Mouse (Mus musculus) neutrophil, adult 5-6 weeks (primary cell): ENCODE measurements around the gene Npepl1. TPM values are rescaled to one million over a fixed set of nuclear protein-coding genes. Genes with fewer than 3 reads are reported as not detected.

Source experiments
- ATAC-seq: fragments of 151-379, 151-347 bp; 2 replicates; pipeline ENCODE4 v1.8.0; 2017; ENCODE audit warnings: mild to moderate bottlenecking, moderate TSS enrichment; ENCODE audit not compliant: insufficient number of reproducible peaks, poor library complexity, low FRiP score, severe bottlenecking; ENCODE audit errors: extremely low read depth
- total RNA-seq: library from RNA; stranded (forward); fragments of 200-1000 nt; gene quantifications from 2 replicates; pipeline ENCODE4 v1.2.3, GENCODE M21; 2017

Gene Npepl1
- total RNA-seq, 1 experiment from 2014 or later = 22.5 TPM

DNA sequence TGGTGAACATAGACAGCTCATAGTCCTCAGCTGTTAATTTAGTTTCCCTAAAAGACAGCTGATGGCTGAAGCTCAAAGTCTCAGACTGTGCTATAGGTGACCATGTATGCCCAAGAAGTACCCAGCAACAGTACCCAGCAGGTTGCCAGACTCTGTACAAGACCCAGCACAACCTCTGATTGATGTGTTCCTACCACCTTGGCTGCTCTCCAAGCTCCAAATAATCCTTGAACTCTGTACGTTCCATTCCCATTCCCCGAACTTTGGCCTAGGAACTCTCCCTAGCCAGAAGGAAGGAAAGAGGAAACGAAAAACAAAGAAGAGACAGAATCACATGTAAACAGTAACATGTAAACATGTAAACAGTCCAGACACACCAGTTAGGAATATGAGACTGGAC is 50.3 kb downstream of the Npepl1 start:
- ATAC-seq = no peak

Other genes starting within 250 kb of the Npepl1 start
- gene Stx16, start 34.0 kb upstream of the Npepl1 start, total RNA-seq = 55.0 and 58.1 TPM in 2 replicates
- 285 and 293 TPM in 2 replicates for gene Gnas, start 174.0 kb downstream of the Npepl1 start, total RNA-seq
- 7.2 and 7.9 TPM in 2 replicates for gene Gm20721, start 236.4 kb downstream of the Npepl1 start, total RNA-seq